Mouse (Mus musculus): ENCODE data around the gene Haus8.

- no peak for TF ChIP-seq CTCF (IDR thresholded peaks at IDR 0.05; ENCODE audit: low read depth, low read length)
- no peak for TF ChIP-seq POLR2A (IDR thresholded peaks at IDR 0.05; ENCODE audit: extremely low read depth, insufficient read depth, low read length)
Observed at GRCm38 (mm10) chr8:71291351-71291750, 18.6 kb upstream of the Haus8 start.
